Mouse (Mus musculus) 3134 (cell line): ENCODE data around the gene Ctdsp1.

Experiments
- DNase-seq: peaks from one replicate; pipeline ENCODE4 v3.0.0-alpha.2; 2011; ENCODE audit warnings: low spot score; ENCODE audit not compliant: insufficient read length; ENCODE audit errors: extremely low read depth

Gene Ctdsp1

DNA sequence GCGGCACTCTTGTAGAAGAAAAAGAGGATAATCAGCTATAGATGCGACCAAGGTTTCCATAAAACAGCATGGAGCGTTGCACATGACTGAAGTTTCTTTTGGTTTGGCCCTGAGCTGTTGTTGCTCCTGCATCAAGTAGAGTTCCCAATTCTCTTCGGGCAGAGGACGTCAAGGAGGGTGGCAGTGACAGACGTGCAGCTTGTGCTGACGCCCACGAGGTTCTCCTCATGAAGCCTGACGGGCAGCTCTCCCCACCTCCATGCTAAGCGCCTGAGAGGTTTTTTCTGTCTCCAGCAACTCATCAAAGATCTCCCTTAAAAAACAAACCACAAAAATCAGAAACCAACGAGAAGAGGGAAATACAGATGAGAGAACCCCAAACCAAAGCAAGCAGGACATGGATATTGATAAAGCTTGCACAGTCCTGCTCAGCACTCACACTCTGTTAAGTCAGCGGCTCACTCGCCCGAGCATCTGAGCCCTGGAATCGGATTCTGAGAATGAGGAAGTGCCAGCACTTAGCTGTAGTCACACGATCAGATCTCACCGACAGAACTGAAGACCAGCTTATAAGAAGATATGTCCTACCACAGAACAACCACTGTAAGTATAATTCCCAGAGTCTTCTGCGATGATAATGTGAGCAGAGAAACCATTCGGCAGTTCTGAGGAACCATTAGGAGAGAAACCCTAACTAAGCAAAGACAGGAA lies 48.0 kb downstream of the Ctdsp1 start:
- no peak for DNase-seq

DNA sequence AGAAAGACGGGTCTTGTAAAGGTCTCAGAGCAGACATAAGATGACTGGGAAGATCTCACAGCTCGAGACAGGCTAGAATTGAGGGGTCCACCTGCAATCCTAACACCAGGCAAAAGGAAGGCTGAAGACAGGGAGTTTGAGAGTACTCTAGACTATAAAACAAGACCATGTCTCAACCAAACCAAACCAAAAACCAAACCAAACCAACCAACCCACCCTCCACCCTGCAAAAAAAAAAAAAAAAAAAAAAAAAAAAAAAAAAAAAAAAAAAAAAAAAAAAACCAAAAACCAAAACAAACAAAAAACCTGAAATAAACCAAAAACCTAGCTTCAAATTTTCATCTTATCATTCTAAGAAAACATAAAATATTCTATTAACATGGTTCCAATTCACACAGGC lies 53.2 kb downstream of the Ctdsp1 start:
- no peak for DNase-seq
